Mouse (Mus musculus) lung, embryonic 16.5 days (tissue): ENCODE measurements around the gene Noa1. TPM values are rescaled to one million over a fixed set of nuclear protein-coding genes. Genes with fewer than 3 reads are reported as not detected.

Experiments used
- ATAC-seq: fragments of 200-750 bp; cut with Nextera tagmentation; 2 replicates; pipeline ENCODE4 v1.8.0; 2017; ENCODE audit warnings: low read depth, mild to moderate bottlenecking, moderate library complexity
- H3K27ac ChIP-seq: fragments of 300-500 bp; sonication (generic); 2 replicates; pipeline ENCODE4 v1.5.1; 2014; ENCODE audit warnings: mild to moderate bottlenecking, control low read depth, low read length
- H3K27me3 ChIP-seq: fragments of 300-500 bp; sonication (generic); 2 replicates; pipeline ENCODE4 v1.6.1; 2014; ENCODE audit warnings: low read depth, low read length, mixed read lengths; ENCODE audit not compliant: control insufficient read depth, insufficient read depth
- H3K36me3 ChIP-seq: fragments of 300-500 bp; sonication (generic); 2 replicates; pipeline ENCODE4 v1.6.1; 2014; ENCODE audit warnings: low read length; ENCODE audit not compliant: control insufficient read depth, insufficient read depth
- H3K4me1 ChIP-seq: fragments of 300-500 bp; sonication (generic); replicated peaks from 2 replicates; pipeline ENCODE4 v1.6.1; 2014; ENCODE audit warnings: low read length, mixed read lengths; ENCODE audit not compliant: control insufficient read depth, insufficient read depth
- H3K4me2 ChIP-seq: fragments of 300-500 bp; sonication (generic); 2 replicates; pipeline ENCODE4 v1.6.1; 2014; ENCODE audit warnings: low read depth, low read length, control low read depth
- H3K4me3 ChIP-seq: fragments of 300-500 bp; sonication (generic); 2 replicates; pipeline ENCODE4 v1.5.1; 2014; ENCODE audit warnings: mild to moderate bottlenecking, low read length, control low read depth
- H3K9ac ChIP-seq: fragments of 300-500 bp; sonication (generic); 2 replicates; pipeline ENCODE4 v1.6.1; 2014; ENCODE audit warnings: low read length, control low read depth
- H3K9me3 ChIP-seq: fragments of 300-500 bp; sonication (generic); 2 replicates; pipeline ENCODE4 v1.6.1; 2016; ENCODE audit warnings: low read length; ENCODE audit not compliant: control insufficient read depth
- WGBS: fragments of 180-500 bp; shearing (Covaris S2); extraction: QIAGEN DNeasy Blood & Tissue Kit; methylation state at CpG from one replicate; pipeline ENCODE4 v1.1.7; 2014; 5-methylcytosine and 5-hydroxymethylcytosine counted together
- polyA plus RNA-seq: library from polyadenylated mRNA; unstranded; fragments of >200 nt; fragmentation: Nextera tagmentation; extraction: Ambion mirVana; gene quantifications from 2 replicates; pipeline ENCODE4 v1.2.1, GENCODE M21; 2015

Noa1 gene
- polyA plus RNA-seq, 1 experiment from 2014 or later: 25.8 TPM

DNA sequence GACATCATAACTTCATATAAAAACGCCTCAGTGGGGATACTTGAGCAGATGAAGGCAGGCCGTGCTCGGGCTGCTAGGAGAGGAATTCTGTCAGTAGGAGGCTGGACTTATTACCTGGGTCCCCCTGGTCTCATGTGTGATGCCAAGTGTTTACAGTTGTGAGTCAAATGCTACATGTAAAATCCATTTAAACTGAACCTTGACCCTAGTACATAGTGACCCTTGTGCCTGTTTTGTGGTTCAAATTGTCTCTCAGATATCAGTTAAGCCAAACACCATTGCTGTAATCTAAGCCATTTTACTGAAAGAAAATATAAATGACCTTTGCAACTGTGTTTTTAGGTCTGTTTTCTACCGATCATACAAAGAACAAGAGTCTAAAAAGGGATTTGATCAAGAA is 30.1 kb upstream of the Noa1 start:
- Histone ChIP-seq H3K9ac (no peak overlapping the region), H3K4me2 (no peak overlapping the region), H3K27me3 (no peaks in the 10 kb centered on the region), H3K36me3 (peaks cover 54% of the 10 kb centered on the region), H3K9me3 (no peaks in the 10 kb centered on the region), H3K27ac (no peak overlapping the region), H3K4me1 (no peaks in the 10 kb centered on the region), H3K4me3 (no peak overlapping the region)
- no peak for ATAC-seq
- 86% methylated on average over 4 of the region's 4 CpGs for WGBS

DNA sequence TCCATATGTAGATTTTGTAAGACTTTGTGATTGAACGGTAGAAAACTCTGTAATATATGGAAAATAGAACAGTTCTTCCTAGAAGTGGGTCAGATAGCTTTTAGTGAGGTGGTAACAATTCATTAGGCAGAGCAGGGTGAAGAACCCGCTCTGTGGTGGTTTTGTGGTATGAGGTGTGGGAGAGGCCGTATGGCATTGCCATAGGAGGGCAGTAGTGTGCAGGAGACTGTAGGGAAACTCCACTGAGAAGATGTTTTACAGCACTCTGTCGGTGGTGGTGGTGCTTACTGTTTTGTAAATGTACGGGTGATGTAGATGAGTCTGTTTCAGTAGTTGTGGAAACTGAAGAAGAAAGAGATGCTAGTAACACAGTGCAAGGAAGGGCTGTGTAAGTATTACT is 20.3 kb upstream of the Noa1 start:
- no peak overlapping the region for H3K4me3 ChIP-seq
- H3K4me1 ChIP-seq: no peaks in the 10 kb centered on the region
- ATAC-seq: no peak
- WGBS: 77% methylated on average over 5 of the region's 5 CpGs
- no peak overlapping the region for H3K4me2 ChIP-seq
- no peaks in the 10 kb centered on the region for H3K27me3 ChIP-seq
- no peak overlapping the region for H3K9ac ChIP-seq
- peaks cover 54% of the 10 kb centered on the region for H3K36me3 ChIP-seq
- H3K27ac ChIP-seq: no peak overlapping the region
- no peaks in the 10 kb centered on the region for H3K9me3 ChIP-seq

DNA sequence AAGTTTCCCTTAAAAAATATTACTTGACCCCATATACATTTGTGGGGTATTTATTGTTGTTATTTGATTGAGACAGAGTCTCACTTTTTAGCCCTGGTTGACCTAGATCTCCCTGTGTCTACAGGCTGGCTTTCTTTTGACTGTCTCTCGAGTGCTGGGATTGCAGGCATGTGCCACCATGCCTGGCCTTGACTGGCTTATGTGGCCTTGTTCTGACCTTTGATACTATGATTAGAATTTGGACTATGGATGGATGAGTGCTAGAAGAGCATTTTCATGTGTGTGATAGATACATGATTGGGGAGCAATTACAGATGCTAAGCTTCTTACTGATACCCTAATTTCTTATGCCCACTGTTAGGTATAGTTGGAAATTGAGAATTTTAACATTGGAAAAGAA is 15.1 kb upstream of the Noa1 start:
- Histone ChIP-seq H3K9me3 (no peaks in the 10 kb centered on the region), H3K27ac (no peak overlapping the region), H3K27me3 (no peaks in the 10 kb centered on the region), H3K4me2 (no peak overlapping the region), H3K4me3 (no peak overlapping the region), H3K4me1 (no peaks in the 10 kb centered on the region), H3K36me3 (peaks cover 65% of the 10 kb centered on the region), H3K9ac (no peak overlapping the region)
- ATAC-seq: no peak
- WGBS: 88% methylated on average over 1 of the region's 1 CpGs

DNA sequence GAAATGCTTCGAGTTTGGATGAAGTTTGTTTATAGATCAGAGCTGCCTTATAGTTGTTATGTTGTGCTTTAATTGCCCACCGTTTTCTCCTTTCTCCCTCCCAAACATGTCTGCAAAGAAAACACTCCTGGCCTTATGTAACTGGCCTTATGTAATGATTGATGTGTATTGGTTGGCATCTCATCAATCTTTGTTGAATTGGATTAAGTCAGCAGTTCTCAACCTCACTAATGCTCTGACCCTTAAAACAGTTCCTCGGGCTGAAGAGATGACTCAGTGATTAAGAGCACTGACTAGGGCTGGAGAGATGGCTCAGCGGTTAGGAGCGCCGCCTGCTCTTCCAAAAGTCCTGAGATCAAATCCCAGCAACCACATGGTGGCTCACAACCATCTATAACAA is 5.1 kb upstream of the Noa1 start:
- no peak for ATAC-seq
- H3K9me3 ChIP-seq: no peaks in the 10 kb centered on the region
- peaks cover 31% of the 10 kb centered on the region for H3K36me3 ChIP-seq
- peaks cover 9% of the 10 kb centered on the region for H3K4me1 ChIP-seq
- no peak overlapping the region for H3K4me2 ChIP-seq
- H3K4me3 ChIP-seq: no peak overlapping the region
- WGBS: 76% methylated on average over 6 of the region's 6 CpGs
- no peak overlapping the region for H3K9ac ChIP-seq
- H3K27ac ChIP-seq: no peak overlapping the region
- no peaks in the 10 kb centered on the region for H3K27me3 ChIP-seq

DNA sequence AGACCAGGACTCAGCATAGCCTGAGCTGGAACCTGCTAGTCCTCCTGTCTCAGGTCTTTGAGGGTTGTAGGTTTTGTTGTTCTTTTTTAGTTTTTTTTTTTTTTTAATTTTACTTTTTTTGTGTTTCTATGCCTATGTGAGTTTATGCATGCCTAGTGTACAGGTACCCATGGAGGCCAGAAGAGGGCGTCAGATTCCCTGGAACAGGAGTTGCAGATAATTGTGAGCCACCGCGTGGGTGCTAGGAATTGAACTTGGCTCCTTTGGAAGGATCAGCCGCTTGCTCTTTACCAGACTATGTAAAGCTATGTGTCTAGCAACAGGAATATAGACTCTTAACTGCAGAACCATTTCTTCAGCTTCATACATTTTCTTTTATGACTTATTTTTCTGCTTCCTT is 4.3 kb upstream of the Noa1 start:
- 94% methylated on average over 4 of the region's 4 CpGs for WGBS
- H3K27ac ChIP-seq: no peak overlapping the region
- peaks cover 9% of the 10 kb centered on the region for H3K4me1 ChIP-seq
- H3K9ac ChIP-seq: no peak overlapping the region
- H3K36me3 ChIP-seq: peaks cover 27% of the 10 kb centered on the region
- no peaks in the 10 kb centered on the region for H3K9me3 ChIP-seq
- H3K27me3 ChIP-seq: no peaks in the 10 kb centered on the region
- H3K4me2 ChIP-seq: no peak overlapping the region
- no peak overlapping the region for H3K4me3 ChIP-seq
- ATAC-seq: no peak

DNA sequence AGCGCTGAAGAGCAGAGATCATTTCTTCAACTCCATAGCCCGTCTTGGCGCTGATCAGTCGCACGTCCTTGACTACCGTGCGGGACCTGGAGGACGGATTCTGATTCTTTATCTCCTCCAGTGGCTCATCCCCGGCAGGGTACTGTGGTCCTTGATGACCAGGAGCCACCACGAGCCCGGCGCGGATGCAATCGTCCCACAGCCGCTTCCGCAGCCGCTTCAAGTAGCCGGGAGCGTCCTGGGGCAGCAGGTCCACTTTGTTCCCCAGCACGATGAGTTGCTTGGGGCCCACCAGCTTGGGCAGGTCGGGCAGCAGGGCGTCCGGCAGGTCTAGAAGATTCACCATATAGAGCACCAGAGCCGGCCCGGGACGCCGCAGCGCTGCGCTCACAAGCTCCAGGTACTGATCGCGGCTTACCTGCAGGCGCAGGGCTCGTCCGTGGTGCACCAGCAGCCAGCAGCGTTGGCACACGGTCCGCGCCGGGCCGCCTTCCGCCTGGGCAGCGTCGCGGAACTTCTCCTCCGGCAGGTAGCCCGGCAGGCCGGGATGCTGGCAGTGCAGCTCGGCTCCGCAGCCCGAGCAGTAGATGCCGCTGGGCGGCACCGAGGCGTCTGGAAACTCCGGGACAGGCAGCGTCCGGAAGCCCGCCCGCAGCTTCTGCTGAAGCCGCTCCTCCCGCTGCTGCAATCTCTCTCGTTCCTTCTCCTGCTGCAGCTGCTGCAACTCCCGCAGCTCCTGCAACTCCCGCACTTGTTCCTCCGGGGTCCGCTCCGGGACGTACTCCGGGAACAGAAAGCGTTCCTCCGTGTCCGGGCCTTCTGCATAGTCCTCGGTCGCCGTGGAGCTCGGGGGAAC is 605 bp downstream of the Noa1 start:
- Histone ChIP-seq H3K4me1 (peaks cover 19% of the 10 kb centered on the region), H3K27me3 (no peaks in the 10 kb centered on the region), H3K9ac (peak overlapping the region; percentile 84), H3K4me3 (peak overlapping the region; percentile 78), H3K4me2 (peak overlapping the region; percentile 97), H3K9me3 (no peaks in the 10 kb centered on the region), H3K36me3 (peaks cover 14% of the 10 kb centered on the region), H3K27ac (no peak overlapping the region)
- WGBS: under 1% methylated on average over 76 of the region's 76 CpGs
- peak; percentile 18 for ATAC-seq

DNA sequence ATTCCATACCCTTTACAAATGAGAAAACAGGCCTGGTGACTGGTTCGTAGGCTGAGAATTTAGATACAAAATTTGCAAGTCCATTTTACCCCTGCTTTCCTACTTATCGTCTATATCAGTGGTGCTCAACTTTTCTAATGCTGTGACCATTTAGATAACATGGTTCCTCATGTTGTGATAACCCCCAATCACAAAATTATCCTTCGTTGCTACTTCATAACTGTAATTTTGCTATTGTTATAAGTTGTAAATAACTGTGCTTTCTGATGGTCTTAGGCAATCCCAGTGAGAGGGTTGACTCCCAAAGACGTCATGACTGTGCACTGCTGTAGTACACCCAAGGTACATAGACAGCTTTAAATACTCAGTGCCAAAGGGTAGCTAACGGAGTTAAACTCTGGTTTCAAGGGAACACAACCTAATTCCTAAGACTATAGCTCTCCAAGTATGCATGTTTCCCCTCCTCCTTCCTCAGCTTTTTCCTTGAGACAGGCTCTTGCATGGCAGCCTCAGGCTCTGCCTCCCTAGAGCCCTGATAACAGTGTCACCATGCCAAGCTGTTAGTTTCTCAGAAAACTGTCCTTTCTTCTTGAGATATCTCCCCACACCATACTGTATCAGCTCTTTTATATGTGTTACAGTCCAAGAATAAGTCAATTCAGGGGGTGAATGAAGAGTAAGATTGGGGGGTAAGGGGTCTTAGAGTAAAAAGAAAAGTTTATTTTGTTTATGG is 1.9 kb downstream of the Noa1 start:
- ATAC-seq: no peak
- Histone ChIP-seq H3K27ac (no peak overlapping the region), H3K27me3 (no peaks in the 10 kb centered on the region), H3K9me3 (no peaks in the 10 kb centered on the region), H3K36me3 (peaks cover 13% of the 10 kb centered on the region), H3K4me1 (peaks cover 19% of the 10 kb centered on the region), H3K4me3 (peak overlapping the region; percentile 78), H3K4me2 (peak overlapping the region; percentile 97), H3K9ac (no peak overlapping the region)
- 76% methylated on average over 5 of the region's 5 CpGs for WGBS

DNA sequence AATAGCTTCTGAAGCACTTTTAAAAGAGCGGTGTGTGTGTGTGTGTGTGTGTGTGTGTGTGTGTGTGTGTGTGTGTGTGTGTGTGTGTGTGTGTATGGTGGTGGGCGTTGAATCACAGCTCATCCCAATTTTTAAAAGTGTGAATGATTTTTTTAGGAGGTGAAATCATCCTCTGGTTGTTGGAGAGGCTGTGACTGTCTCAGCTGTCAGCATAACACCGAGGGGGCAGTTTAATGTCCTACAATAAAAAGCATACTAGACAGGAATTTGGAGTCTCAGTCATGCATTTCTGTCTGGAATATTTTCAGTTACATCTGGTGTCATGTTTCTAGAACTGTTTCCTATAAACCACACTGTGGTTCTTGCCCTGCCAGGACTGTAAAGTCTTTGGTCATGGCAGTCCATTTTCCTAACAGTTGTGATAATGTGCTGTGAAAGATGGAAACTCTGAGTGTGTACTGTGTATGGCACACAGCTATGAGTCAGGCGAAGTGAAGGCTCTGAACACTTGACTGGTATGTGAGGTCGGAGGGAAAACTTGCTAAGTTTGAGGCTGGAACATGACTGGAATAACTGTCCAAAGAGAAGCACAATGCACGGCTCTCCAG is 8.5 kb downstream of the Noa1 start:
- peaks cover 21% of the 10 kb centered on the region for H3K36me3 ChIP-seq
- H3K4me1 ChIP-seq: no peaks in the 10 kb centered on the region
- ATAC-seq: no peak
- H3K4me2 ChIP-seq: no peak overlapping the region
- H3K9ac ChIP-seq: no peak overlapping the region
- 83% methylated on average over 6 of the region's 6 CpGs for WGBS
- no peak overlapping the region for H3K27ac ChIP-seq
- H3K4me3 ChIP-seq: no peak overlapping the region
- no peaks in the 10 kb centered on the region for H3K9me3 ChIP-seq
- H3K27me3 ChIP-seq: no peaks in the 10 kb centered on the region

DNA sequence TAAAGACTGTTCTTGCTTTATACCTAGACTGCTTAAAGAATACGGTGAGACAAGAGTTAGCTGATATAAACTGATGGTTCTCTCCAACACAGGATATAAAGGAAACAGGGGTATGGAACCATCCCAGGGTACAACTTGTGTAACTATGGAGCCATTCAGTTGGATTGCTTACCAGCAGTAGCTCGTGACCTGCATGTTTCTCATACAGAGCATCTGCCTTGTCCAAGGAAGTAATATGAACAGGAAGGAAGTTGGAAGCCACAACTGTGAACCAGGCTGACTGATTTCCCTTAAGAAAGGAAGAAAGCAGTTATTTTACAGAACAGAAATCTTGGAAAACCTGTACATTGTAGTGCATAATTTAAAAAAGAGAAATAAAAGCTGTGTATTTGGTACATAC is 10.4 kb downstream of the Noa1 start:
- Histone ChIP-seq H3K4me2 (no peak overlapping the region), H3K9me3 (no peaks in the 10 kb centered on the region), H3K27me3 (no peaks in the 10 kb centered on the region), H3K9ac (no peak overlapping the region), H3K4me3 (no peak overlapping the region), H3K27ac (no peak overlapping the region), H3K36me3 (peaks cover 16% of the 10 kb centered on the region), H3K4me1 (no peaks in the 10 kb centered on the region)
- 80% methylated on average over 2 of the region's 2 CpGs for WGBS
- no peak for ATAC-seq
